Comparison of ENCODE assay signal across 30 mouse cellular contexts in the genomic region with DNA sequence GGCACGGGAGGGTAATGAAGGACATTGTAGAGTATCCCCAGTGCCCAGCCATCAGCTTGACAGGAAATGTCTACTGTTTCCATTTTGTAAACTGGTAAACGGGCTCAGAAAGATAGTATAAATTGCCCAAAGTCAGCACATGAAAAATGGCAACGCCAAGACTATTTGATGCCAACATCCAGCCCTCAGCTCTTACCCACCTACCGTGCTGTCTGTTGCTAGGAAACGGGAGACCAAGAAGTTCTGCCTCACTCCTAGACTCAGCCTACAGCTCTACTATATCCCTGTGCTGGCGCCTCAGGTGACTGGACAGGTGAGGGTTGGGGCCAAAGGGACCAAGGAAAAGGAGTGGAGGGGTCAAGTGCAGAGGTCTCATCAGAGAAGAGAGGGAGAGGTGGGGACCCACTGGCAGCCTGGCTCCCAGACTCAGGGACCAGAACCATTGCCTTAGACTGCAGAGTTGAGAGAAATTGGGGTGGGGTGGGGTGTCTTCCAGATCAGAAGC. TPM values are rescaled to one million over a fixed set of nuclear protein-coding genes. Genes with fewer than 3 reads are reported as not detected.
DNase-seq lines count a peak whose midpoint lies in the region; ATAC-seq and TF ChIP-seq lines count a peak whose summit lies in the region.
"Had no signal": no experiment of that assay in that cellular context is flagged by ENCODE, and none has a peak within 500 bp of the region (broad histone marks: within the 10 kb centered on the region; RNA-seq: fewer than 3 reads in every experiment).

No protein-coding gene starts in this region.

- H3K9ac ChIP-seq in forebrain, postnatal 0 days, result no peak overlapping the region
- H3K9ac ChIP-seq in forebrain, embryonic 11.5 days (ENCODE audit: low read length), result no peak overlapping the region
- H3K9ac ChIP-seq: embryonic facial prominence, embryonic 12.5 days; embryonic facial prominence, embryonic 15.5 days; forebrain, embryonic 13.5 days; heart, embryonic 13.5 days; hindbrain, embryonic 12.5 days; hindbrain, embryonic 15.5 days had no signal

- TF ChIP-seq CTCF in forebrain, postnatal 0 days (IDR thresholded peaks at IDR 0.05; ENCODE audit: low read depth), result no peak

- H3K27ac ChIP-seq in forebrain, postnatal 0 days (ENCODE audit: low read depth, low read length), result no peak overlapping the region
- H3K27ac ChIP-seq in forebrain, embryonic 11.5 days (ENCODE audit: low read depth, low read length), result no peak overlapping the region
- no peak overlapping the region for H3K27ac ChIP-seq in heart, embryonic 10.5 days
- H3K27ac ChIP-seq: embryonic facial prominence, embryonic 12.5 days; embryonic facial prominence, embryonic 15.5 days; forebrain, embryonic 13.5 days; heart, embryonic 13.5 days; hindbrain, embryonic 12.5 days; hindbrain, embryonic 15.5 days had no signal

- no peaks in the 10 kb centered on the region for H3K4me1 ChIP-seq in forebrain, postnatal 0 days (ENCODE audit: insufficient read depth)
- H3K4me1 ChIP-seq in forebrain, embryonic 11.5 days (replicated peaks; ENCODE audit: control insufficient read depth, insufficient read depth, low read length), result no peaks in the 10 kb centered on the region
- peaks cover 7% of the 10 kb centered on the region; the same call in 1 of the 2 replicates for H3K4me1 ChIP-seq in heart, embryonic 10.5 days
- H3K4me1 ChIP-seq: embryonic facial prominence, embryonic 12.5 days; embryonic facial prominence, embryonic 15.5 days; hindbrain, embryonic 15.5 days had no signal

- no peak for ATAC-seq in forebrain, postnatal 0 days
- no peak for ATAC-seq in forebrain, embryonic 11.5 days (replicated peaks; ENCODE audit: low FRiP score)
- ATAC-seq: activated CD4-positive, CD25-positive, alpha-beta regulatory T cell, adult 4 months; forebrain, embryonic 13.5 days; forebrain, embryonic 16.5 days; intestine, postnatal 0 days had no signal

- H3K36me3 ChIP-seq in forebrain, postnatal 0 days (ENCODE audit: insufficient read depth), result no peaks in the 10 kb centered on the region
- no peaks in the 10 kb centered on the region for H3K36me3 ChIP-seq in forebrain, embryonic 11.5 days (ENCODE audit: control insufficient read depth, insufficient read depth, low read length)
- H3K36me3 ChIP-seq in heart, embryonic 10.5 days, result no peaks in the 10 kb centered on the region
- H3K36me3 ChIP-seq: embryonic facial prominence, embryonic 12.5 days; embryonic facial prominence, embryonic 15.5 days; heart, embryonic 13.5 days; hindbrain, embryonic 12.5 days; hindbrain, embryonic 15.5 days had no signal

- 64% methylated on average over 6 of the region's 6 CpGs for WGBS in forebrain, postnatal 0 days
- 89% methylated on average over 6 of the region's 6 CpGs for WGBS in forebrain, embryonic 11.5 days
- WGBS in heart, embryonic 10.5 days, result 82% methylated on average over 6 of the region's 6 CpGs

- peak; percentile 31 for DNase-seq in forebrain, postnatal 0 days
- DNase-seq in forebrain, embryonic 11.5 days (ENCODE audit: low spot score), result no peak
- DNase-seq in heart, postnatal 4 days, result peak; percentile 3
- no peak for DNase-seq in heart, embryonic 10.5 days (ENCODE audit: low spot score)
- DNase-seq in right cerebral cortex, adult 18-20 months, result peak; percentile 35
- DNase-seq in right cerebral cortex, postnatal 4 days, result no peak
- DNase-seq: adrenal gland, adult 8-10 months; adrenal gland, postnatal 25 days; cerebellum, adult 11 months; cerebellum, adult 2 months; cerebellum, adult 9-11 months; cerebellum, postnatal 25 days; gastrocnemius, postnatal 10 days; gastrocnemius, postnatal 36 days; heart, postnatal 14 days had no signal

- H3K9me3 ChIP-seq in forebrain, postnatal 0 days (ENCODE audit: low read length), result no peaks in the 10 kb centered on the region
- H3K9me3 ChIP-seq in forebrain, embryonic 11.5 days (ENCODE audit: control insufficient read depth, low read length), result no peaks in the 10 kb centered on the region
- no peaks in the 10 kb centered on the region for H3K9me3 ChIP-seq in heart, embryonic 10.5 days
- H3K9me3 ChIP-seq: embryonic facial prominence, embryonic 12.5 days; embryonic facial prominence, embryonic 15.5 days; forebrain, embryonic 13.5 days; heart, embryonic 13.5 days; hindbrain, embryonic 12.5 days; hindbrain, embryonic 15.5 days had no signal

- no peaks in the 10 kb centered on the region for H3K27me3 ChIP-seq in forebrain, postnatal 0 days (ENCODE audit: insufficient read depth, low read length)
- no peaks in the 10 kb centered on the region; the same call in 1 of the 2 replicates for H3K27me3 ChIP-seq in forebrain, embryonic 11.5 days (ENCODE audit: control insufficient read depth, insufficient read depth, low read length)
- H3K27me3 ChIP-seq in heart, embryonic 10.5 days (ENCODE audit: insufficient read depth, poor library complexity, severe bottlenecking), result peaks cover 31% of the 10 kb centered on the region
- H3K27me3 ChIP-seq: embryonic facial prominence, embryonic 15.5 days; hindbrain, embryonic 12.5 days; hindbrain, embryonic 15.5 days had no signal

- H3K4me2 ChIP-seq in forebrain, postnatal 0 days (ENCODE audit: low read depth), result no peak overlapping the region
- H3K4me2 ChIP-seq in forebrain, embryonic 11.5 days (ENCODE audit: low read depth, low read length, severe bottlenecking), result no peak overlapping the region
- H3K4me2 ChIP-seq: embryonic facial prominence, embryonic 12.5 days; embryonic facial prominence, embryonic 15.5 days; forebrain, embryonic 13.5 days; heart, embryonic 13.5 days; hindbrain, embryonic 12.5 days; hindbrain, embryonic 15.5 days had no signal

- no peak overlapping the region for H3K4me3 ChIP-seq in forebrain, postnatal 0 days (ENCODE audit: low read depth, low read length)
- no peak overlapping the region for H3K4me3 ChIP-seq in forebrain, embryonic 11.5 days (ENCODE audit: low read depth, low read length)
- no peak overlapping the region for H3K4me3 ChIP-seq in heart, embryonic 10.5 days
- H3K4me3 ChIP-seq: embryonic facial prominence, embryonic 12.5 days; embryonic facial prominence, embryonic 15.5 days; forebrain, embryonic 13.5 days; heart, embryonic 13.5 days; hindbrain, embryonic 12.5 days; hindbrain, embryonic 15.5 days had no signal

RNA-seq across cellular contexts. Expression of a gene that starts 22.0 kb away (rescaled TPM):
- 0.15 and 0.24 TPM in 2 replicates for total RNA-seq in forebrain, postnatal 0 days (2014; rRNA removed)
- 0.15 and 0.25 TPM in 2 replicates for polyA plus RNA-seq in forebrain, postnatal 0 days (2015; fragmentation: Nextera tagmentation; extraction: Ambion mirVana)
- not detected in 2 replicates for polyA plus RNA-seq in forebrain, embryonic 11.5 days (2014; fragmentation: Nextera tagmentation; extraction: Ambion mirVana)
- under 1 TPM; 0.36 to 0.60 TPM for total RNA-seq in heart, postnatal 4 days (2021)
- 0.06 and 0.16 TPM in 2 replicates for polyA plus RNA-seq in heart, embryonic 10.5 days (2016; fragmentation: Nextera tagmentation; extraction: Ambion mirVana)
- total RNA-seq: common myeloid progenitor, adult 5-6 weeks; gastrocnemius, adult 18-20 months; gastrocnemius, postnatal 36 days; granulocyte monocyte progenitor cell, adult 5-6 weeks; hematopoietic stem cell, adult 5-6 weeks had no signal
- polyA plus RNA-seq: activated CD4-positive, CD25-positive, alpha-beta regulatory T cell, adult 4 months; forebrain, embryonic 13.5 days; forebrain, embryonic 16.5 days; heart, embryonic 13.5 days; hindbrain, embryonic 15.5 days had no signal

RNA-seq across cellular contexts. Expression of a gene that starts 31.2 kb away (rescaled TPM):
- total RNA-seq in forebrain, postnatal 0 days (2014; rRNA removed), result 1.5 and 2.0 TPM in 2 replicates
- 0.92 and 1.8 TPM in 2 replicates for polyA plus RNA-seq in forebrain, postnatal 0 days (2015; fragmentation: Nextera tagmentation; extraction: Ambion mirVana)
- 1.6 and 1.9 TPM in 2 replicates for polyA plus RNA-seq in forebrain, embryonic 11.5 days (2014; fragmentation: Nextera tagmentation; extraction: Ambion mirVana)
- total RNA-seq in heart, postnatal 4 days (2021), result 1 to 10 TPM; 5.0 to 6.1 TPM
- 1.9 and 2.2 TPM in 2 replicates for polyA plus RNA-seq in heart, embryonic 10.5 days (2016; fragmentation: Nextera tagmentation; extraction: Ambion mirVana)
- polyA plus RNA-seq: activated CD4-positive, CD25-positive, alpha-beta regulatory T cell, adult 4 months had no signal

RNA-seq across cellular contexts. Expression of a gene that starts 52.8 kb away (rescaled TPM):
- total RNA-seq in forebrain, postnatal 0 days (2014; rRNA removed), result 0.46 and 1.3 TPM in 2 replicates
- polyA plus RNA-seq in forebrain, postnatal 0 days (2015; fragmentation: Nextera tagmentation; extraction: Ambion mirVana), result 0.43 and 0.85 TPM in 2 replicates
- 0.51 and 0.87 TPM in 2 replicates for polyA plus RNA-seq in forebrain, embryonic 11.5 days (2014; fragmentation: Nextera tagmentation; extraction: Ambion mirVana)
- total RNA-seq in heart, postnatal 4 days (2021), result under 1 TPM in 1 of 2 experiments, not detected in 1; 0.25 TPM
- 0.80 and 1.5 TPM in 2 replicates for polyA plus RNA-seq in heart, embryonic 10.5 days (2016; fragmentation: Nextera tagmentation; extraction: Ambion mirVana)
- total RNA-seq: adrenal gland, adult 8-10 months; adrenal gland, postnatal 25 days; common myeloid progenitor, adult 5-6 weeks; ES-E14; gastrocnemius, adult 18-20 months; gastrocnemius, postnatal 36 days; granulocyte monocyte progenitor cell, adult 5-6 weeks; heart, adult 8-10 months; heart, postnatal 14 days; hematopoietic stem cell, adult 5-6 weeks had no signal
- polyA plus RNA-seq: activated CD4-positive, CD25-positive, alpha-beta regulatory T cell, adult 4 months; embryonic facial prominence, embryonic 15.5 days; forebrain, embryonic 13.5 days had no signal

Comparison
In these comparisons a context has a peak if more than half of its experiments do, and no peak if none do; other contexts are left out.
1. DNase-seq: peak in forebrain, postnatal 0 days (single experiment), heart, postnatal 4 days (single experiment) and right cerebral cortex, adult 18-20 months (single experiment); none in forebrain, embryonic 11.5 days (single experiment), heart, embryonic 10.5 days (single experiment) and right cerebral cortex, postnatal 4 days (single experiment).